Mouse (Mus musculus) G1E (cell line): ENCODE measurements around the gene Vamp8.

Experiments
- CTCF ChIP-seq: IDR thresholded peaks from 2 replicates; pipeline ENCODE4 v1.5.1; 2012; ENCODE audit warnings: low read depth, low read length, inconsistent platforms, mixed read lengths
- GATA1 ChIP-seq: IDR thresholded peaks from 2 replicates; pipeline ENCODE4 v1.6.1; 2012; ENCODE audit warnings: borderline replicate concordance, low read length, inconsistent platforms, mixed read lengths
- GATA2 ChIP-seq: IDR thresholded peaks from 2 replicates; pipeline ENCODE4 v1.6.1; 2012; ENCODE audit warnings: low read depth, low read length, inconsistent platforms, borderline replicate concordance
- POLR2AphosphoS5 ChIP-seq: IDR thresholded peaks from 2 replicates; pipeline ENCODE4 v1.6.1; 2012; ENCODE audit warnings: low read depth, low read length, inconsistent platforms; ENCODE audit not compliant: insufficient replicate concordance
- TAL1 ChIP-seq: conservative IDR thresholded peaks from 2 replicates; pipeline ENCODE4 v1.6.1; 2012; ENCODE audit warnings: low read depth, low read length, inconsistent platforms, mixed read lengths

DNA sequence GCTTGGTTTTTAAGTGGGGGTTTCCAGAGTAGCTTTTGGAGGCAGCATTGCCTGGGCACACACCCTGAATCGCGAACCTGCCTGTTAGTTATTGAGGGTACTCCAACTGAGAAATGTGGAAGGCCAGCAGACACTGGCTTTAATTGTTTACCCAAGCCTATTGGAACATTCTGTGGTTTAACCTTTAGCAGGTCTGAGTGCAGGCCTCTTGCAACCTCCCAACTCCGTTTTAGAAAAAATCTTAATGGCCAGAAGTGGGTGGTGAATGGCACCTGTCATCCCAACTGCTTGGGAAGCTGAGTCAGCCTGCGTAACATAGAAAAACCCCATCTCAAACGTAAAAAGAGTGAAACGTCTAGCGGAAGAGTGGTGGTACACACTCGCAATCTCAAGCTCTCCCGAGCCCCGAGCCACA lies 6.3 kb upstream of the Vamp8 start:
- TF ChIP-seq CTCF: no peak
- TF ChIP-seq POLR2AphosphoS5: no peak
- TF ChIP-seq TAL1: no peak
- TF ChIP-seq GATA2: no peak
- no peak for TF ChIP-seq GATA1
